In the genomic region with DNA sequence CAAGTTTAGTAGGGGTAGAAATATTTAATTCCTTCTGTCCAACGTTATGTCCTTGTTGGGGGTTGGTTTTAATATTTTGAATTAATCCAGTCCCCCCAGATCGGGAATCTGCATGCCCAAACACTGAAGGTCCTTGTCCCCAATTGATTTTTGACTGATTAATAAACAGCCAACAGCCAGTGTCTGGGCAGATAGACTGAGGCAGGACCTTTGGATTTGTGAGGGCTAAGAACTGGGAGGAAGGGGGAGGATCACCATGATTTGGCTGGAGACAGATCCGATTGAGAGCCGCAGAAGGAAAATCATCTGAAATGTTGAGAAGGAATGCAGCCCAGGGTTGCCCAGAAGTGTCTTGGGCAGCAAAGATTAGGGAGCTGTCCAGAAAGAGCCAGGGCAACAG, we compare ENCODE assay signal across 32 mouse cellular contexts. TPM values are rescaled to one million over a fixed set of nuclear protein-coding genes. Genes with fewer than 3 reads are reported as not detected.
"Had no signal": no experiment of that assay in that cellular context is flagged by ENCODE, and none has a peak within 500 bp of the region (broad histone marks: within the 10 kb centered on the region; RNA-seq: fewer than 3 reads in every experiment).

No protein-coding gene starts in this region.

- H3K4me1 ChIP-seq: intestine, embryonic 15.5 days had no signal

- H3K36me3 ChIP-seq: heart, embryonic 10.5 days; heart, embryonic 12.5 days; heart, embryonic 13.5 days; heart, embryonic 15.5 days; hindbrain, embryonic 10.5 days; hindbrain, embryonic 12.5 days; hindbrain, embryonic 13.5 days; hindbrain, embryonic 15.5 days; intestine, embryonic 15.5 days; kidney, embryonic 15.5 days had no signal

- H3K4me3 ChIP-seq: heart, embryonic 10.5 days; heart, embryonic 12.5 days; heart, embryonic 13.5 days; heart, embryonic 15.5 days; hindbrain, embryonic 10.5 days; hindbrain, embryonic 12.5 days; hindbrain, embryonic 13.5 days; hindbrain, embryonic 15.5 days; intestine, embryonic 15.5 days; kidney, embryonic 15.5 days; layer of hippocampus, adult 2 months had no signal

- H3K27me3 ChIP-seq: intestine, embryonic 15.5 days had no signal

- DNase-seq: heart, postnatal 10 days; heart, postnatal 14 days; heart, postnatal 36 days; heart, postnatal 4 days; kidney, adult 11 months; kidney, adult 18-20 months; kidney, adult 2 months; kidney, adult 8-10 months; kidney, adult 9 months; kidney, postnatal 10 days; kidney, postnatal 14 days; kidney, postnatal 25 days; kidney, postnatal 36 days; kidney, postnatal 4 days; layer of hippocampus, adult 9-11 months; layer of hippocampus, postnatal 36 days had no signal

- H3K9ac ChIP-seq: heart, embryonic 12.5 days; heart, embryonic 13.5 days; heart, embryonic 15.5 days; hindbrain, embryonic 12.5 days; hindbrain, embryonic 13.5 days; hindbrain, embryonic 14.5 days; hindbrain, embryonic 15.5 days; intestine, embryonic 15.5 days; kidney, embryonic 15.5 days had no signal

- H3K27ac ChIP-seq: heart, embryonic 10.5 days; heart, embryonic 13.5 days; heart, embryonic 15.5 days; hindbrain, embryonic 10.5 days; hindbrain, embryonic 12.5 days; hindbrain, embryonic 13.5 days; hindbrain, embryonic 14.5 days; hindbrain, embryonic 15.5 days; hindbrain, postnatal 0 days; intestine, embryonic 15.5 days; kidney, embryonic 15.5 days; kidney, postnatal 0 days; layer of hippocampus, adult 2 months had no signal

RNA-seq across cellular contexts. Expression of gene Adcy2, which starts 5.1 kb away (rescaled TPM):
- total RNA-seq: hematopoietic stem cell, adult 5-6 weeks had no signal
- polyA plus RNA-seq: inflammation-experienced regulatory T-cells, adult 6 months had no signal
